Mouse (Mus musculus): ENCODE measurements around the gene Ano6.

GRCm38 (mm10) chr15:95746955-95747931, 43.4 kb upstream of the Ano6 start:
- TF ChIP-seq CTCF (IDR thresholded peaks at IDR 0.05; ENCODE audit: borderline replicate concordance, control insufficient read depth, extremely low read depth, insufficient read depth, low read length, poor library complexity) (no peak), POLR2A (IDR thresholded peaks at IDR 0.05; ENCODE audit: control insufficient read depth, extremely low read depth, insufficient read depth, low read length, poor library complexity) (no peak)

All from thymus, adult 2 months (tissue).